Mouse (Mus musculus) heart, adult 11 months (tissue): Measurements from ENCODE around the gene Krtap4-7.
A peak's percentile ranks its signal among the peaks of the same experiment; 100 is the strongest.
"Not testable (repeated sequence)": the region's sequence is repeated elsewhere in the genome, so short reads cannot be mapped to it uniquely, and the experiment has no call there.

Source experiments
- DNase-seq: peaks from one replicate; pipeline ENCODE4 v3.0.0; 2022

Gene Krtap4-7

GRCm38 (mm10) chr11:99643635-99644139, at the start of gene Krtap4-7:
Gene Krtap4-7 (minus strand): TSS chr11:99644089.
- DNase-seq = not testable (repeated sequence)

GRCm38 (mm10) chr11:99690463-99690862, 46.6 kb upstream of the Krtap4-7 start, which contains the start of gene Gm14190:
Gene Gm14190 (minus strand): TSS chr11:99690740.
- peak; percentile 79 for DNase-seq

- not testable (repeated sequence) for DNase-seq
These were observed 41.3 kb upstream of the Krtap4-7 start for GRCm38 (mm10) chr11:99685235-99685634.

GRCm38 (mm10) chr11:99683481-99683880, 39.6 kb upstream of the Krtap4-7 start:
- DNase-seq = no peak

GRCm38 (mm10) chr11:99665860-99666259, 22.0 kb upstream of the Krtap4-7 start, which contains the start of gene Krtap4-6:
Gene Krtap4-6 (minus strand): TSS chr11:99665960.
- no peak for DNase-seq

- DNase-seq = no peak
These were observed 18.9 kb upstream of the Krtap4-7 start for GRCm38 (mm10) chr11:99662802-99663201.

GRCm38 (mm10) chr11:99659256-99659655, 15.4 kb upstream of the Krtap4-7 start:
- DNase-seq = no peak

GRCm38 (mm10) chr11:99658467-99659010, 14.7 kb upstream of the Krtap4-7 start, which contains the start of gene Gm11563:
Gene Gm11563 (minus strand): TSS chr11:99658960.
- DNase-seq = not testable (repeated sequence)

GRCm38 (mm10) chr11:99657051-99657450, 13.2 kb upstream of the Krtap4-7 start:
- no peak for DNase-seq

GRCm38 (mm10) chr11:99650136-99650535, 6.2 kb upstream of the Krtap4-7 start, which contains the start of gene Gm11555:
Gene Gm11555 (minus strand): TSS chr11:99650236.
- no peak for DNase-seq

GRCm38 (mm10) chr11:99646444-99646843, 2.6 kb upstream of the Krtap4-7 start:
- DNase-seq = no peak

- no peak for DNase-seq
These were observed 462 bp upstream of the Krtap4-7 start for GRCm38 (mm10) chr11:99644351-99644750.

GRCm38 (mm10) chr11:99640926-99641325, 3.0 kb downstream of the Krtap4-7 start:
- no peak for DNase-seq

GRCm38 (mm10) chr11:99637086-99637485, 6.8 kb downstream of the Krtap4-7 start:
- DNase-seq = no peak

- DNase-seq = no peak
These were observed 9.2 kb downstream of the Krtap4-7 start, which contains the start of gene Krtap4-2 for GRCm38 (mm10) chr11:99634653-99635134. Gene Krtap4-2 (minus strand): TSS chr11:99635084.

GRCm38 (mm10) chr11:99633293-99633692, 10.6 kb downstream of the Krtap4-7 start:
- no peak for DNase-seq

GRCm38 (mm10) chr11:99630890-99631289, 13.0 kb downstream of the Krtap4-7 start:
- no peak for DNase-seq

GRCm38 (mm10) chr11:99628138-99628537, 15.8 kb downstream of the Krtap4-7 start, which contains the start of gene Krtap4-1:
Gene Krtap4-1 (minus strand): TSS chr11:99628238.
- no peak for DNase-seq

- DNase-seq = no peak
These were observed 23.6 kb downstream of the Krtap4-7 start, which contains the start of gene Gm11562 for GRCm38 (mm10) chr11:99620335-99620734. Gene Gm11562 (minus strand): TSS chr11:99620435.

GRCm38 (mm10) chr11:99614796-99615363, 29.0 kb downstream of the Krtap4-7 start, which contains the start of gene Krtap2-4:
Gene Krtap2-4 (minus strand): TSS chr11:99614846.
- DNase-seq = peak; percentile 40

GRCm38 (mm10) chr11:99610089-99610488, 33.8 kb downstream of the Krtap4-7 start, which contains the start of gene Gm11937:
Gene Gm11937 (minus strand): TSS chr11:99610189.
- peak; percentile 4 for DNase-seq

GRCm38 (mm10) chr11:99609126-99609525, 34.8 kb downstream of the Krtap4-7 start:
- peak; percentile 19 for DNase-seq

GRCm38 (mm10) chr11:99603208-99603607, 40.7 kb downstream of the Krtap4-7 start, which contains the start of gene Gm11938:
Gene Gm11938 (minus strand): TSS chr11:99603308.
- not testable (repeated sequence) for DNase-seq
